Mouse (Mus musculus): Measurements from ENCODE around the gene Inka1. TPM values are rescaled to one million over a fixed set of nuclear protein-coding genes. Genes with fewer than 3 reads are reported as not detected.

Inka1 gene
- polyA plus RNA-seq, 1 experiment from 2014 or later, result 22.8 TPM

GRCm38 (mm10) chr9:107967437-107967836 lies 18.2 kb downstream of the Inka1 start:
- H3K4me2 ChIP-seq (ENCODE audit: low read depth, low read length, severe bottlenecking), result no peak overlapping the region
- no peaks in the 10 kb centered on the region for H3K27me3 ChIP-seq (ENCODE audit: control insufficient read depth, insufficient read depth, low read length)
- peaks cover 5% of the 10 kb centered on the region; the same call in 1 of the 2 replicates for H3K36me3 ChIP-seq (ENCODE audit: control insufficient read depth, insufficient read depth, low read length)
- no peak overlapping the region for H3K27ac ChIP-seq (ENCODE audit: low read depth, low read length)
- DNase-seq (ENCODE audit: low spot score) (no peak), ATAC-seq (replicated peaks; ENCODE audit: low FRiP score) (no peak)
- H3K9me3 ChIP-seq (ENCODE audit: control insufficient read depth, low read length), result no peaks in the 10 kb centered on the region
- H3K4me1 ChIP-seq (replicated peaks; ENCODE audit: control insufficient read depth, insufficient read depth, low read length), result no peaks in the 10 kb centered on the region
- H3K9ac ChIP-seq (ENCODE audit: low read length), result no peak overlapping the region
- H3K4me3 ChIP-seq (ENCODE audit: low read depth, low read length), result no peak overlapping the region
- 86% methylated on average over 6 of the region's 6 CpGs for WGBS

DNA sequence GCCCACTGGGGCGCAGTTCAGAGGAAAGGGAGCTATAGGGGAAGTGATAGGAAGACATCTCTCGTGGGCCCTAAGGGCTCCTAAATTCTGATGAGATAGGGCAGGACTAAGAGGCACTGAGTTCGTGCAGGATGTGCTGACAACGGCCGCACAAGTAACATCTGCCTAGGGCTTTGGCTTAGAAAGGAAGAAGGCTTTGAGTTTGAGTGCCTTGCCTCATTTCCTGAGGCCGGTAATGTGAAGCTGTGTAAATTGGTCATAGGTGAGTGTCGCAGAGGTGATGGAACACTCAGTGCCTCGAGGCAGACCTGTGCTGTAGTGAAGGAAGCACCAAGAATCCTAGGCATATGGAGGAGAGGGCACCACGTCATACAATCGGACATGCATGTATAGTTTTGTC lies 19.0 kb downstream of the Inka1 start:
- 92% methylated on average over 10 of the region's 10 CpGs for WGBS
- H3K27me3 ChIP-seq (ENCODE audit: control insufficient read depth, insufficient read depth, low read length), result no peaks in the 10 kb centered on the region
- H3K9ac ChIP-seq (ENCODE audit: low read length), result no peak overlapping the region
- peaks cover 5% of the 10 kb centered on the region; the same call in 1 of the 2 replicates for H3K36me3 ChIP-seq (ENCODE audit: control insufficient read depth, insufficient read depth, low read length)
- ATAC-seq (replicated peaks; ENCODE audit: low FRiP score) (no peak), DNase-seq (ENCODE audit: low spot score) (no peak)
- 0 out of 2 replicates have a peak, but pooled peaks cover under 1% of the 10 kb centered on the region for H3K4me1 ChIP-seq (replicated peaks; ENCODE audit: control insufficient read depth, insufficient read depth, low read length)
- H3K4me2 ChIP-seq (ENCODE audit: low read depth, low read length, severe bottlenecking), result no peak overlapping the region
- no peak overlapping the region for H3K27ac ChIP-seq (ENCODE audit: low read depth, low read length)
- no peak overlapping the region for H3K4me3 ChIP-seq (ENCODE audit: low read depth, low read length)
- no peaks in the 10 kb centered on the region for H3K9me3 ChIP-seq (ENCODE audit: control insufficient read depth, low read length)

- Histone ChIP-seq H3K36me3 (ENCODE audit: control insufficient read depth, insufficient read depth, low read length) (no peaks in the 10 kb centered on the region; the same call in 1 of the 2 replicates), H3K9me3 (ENCODE audit: control insufficient read depth, low read length) (no peaks in the 10 kb centered on the region), H3K4me2 (ENCODE audit: low read depth, low read length, severe bottlenecking) (no peak overlapping the region), H3K9ac (ENCODE audit: low read length) (no peak overlapping the region), H3K4me3 (ENCODE audit: low read depth, low read length) (no peak overlapping the region), H3K27me3 (ENCODE audit: control insufficient read depth, insufficient read depth, low read length) (no peaks in the 10 kb centered on the region), H3K4me1 (replicated peaks; ENCODE audit: control insufficient read depth, insufficient read depth, low read length) (0 out of 2 replicates have a peak, but pooled peaks cover 2% of the 10 kb centered on the region), H3K27ac (ENCODE audit: low read depth, low read length) (no peak overlapping the region)
- ATAC-seq (replicated peaks; ENCODE audit: low FRiP score) (no peak), DNase-seq (ENCODE audit: low spot score) (no peak)
- WGBS, result 97% methylated on average over 9 of the region's 9 CpGs
Measured at GRCm38 (mm10) chr9:107964681-107965080, 21.0 kb downstream of the Inka1 start.

GRCm38 (mm10) chr9:107963700-107964099 lies 22.0 kb downstream of the Inka1 start:
- Histone ChIP-seq H3K4me2 (ENCODE audit: low read depth, low read length, severe bottlenecking) (no peak overlapping the region), H3K4me3 (ENCODE audit: low read depth, low read length) (no peak overlapping the region), H3K27ac (ENCODE audit: low read depth, low read length) (no peak overlapping the region), H3K9ac (ENCODE audit: low read length) (no peak overlapping the region), H3K4me1 (replicated peaks; ENCODE audit: control insufficient read depth, insufficient read depth, low read length) (0 out of 2 replicates have a peak, but pooled peaks cover 2% of the 10 kb centered on the region), H3K36me3 (ENCODE audit: control insufficient read depth, insufficient read depth, low read length) (no peaks in the 10 kb centered on the region; the same call in 1 of the 2 replicates), H3K9me3 (ENCODE audit: control insufficient read depth, low read length) (no peaks in the 10 kb centered on the region), H3K27me3 (ENCODE audit: control insufficient read depth, insufficient read depth, low read length) (no peaks in the 10 kb centered on the region)
- WGBS, result 27% methylated on average over 5 of the region's 5 CpGs
- ATAC-seq (replicated peaks; ENCODE audit: low FRiP score), result no peak
- DNase-seq (ENCODE audit: low spot score), result peak; percentile 91

GRCm38 (mm10) chr9:107962916-107963315 lies 22.8 kb downstream of the Inka1 start:
- Histone ChIP-seq H3K27me3 (ENCODE audit: control insufficient read depth, insufficient read depth, low read length) (no peaks in the 10 kb centered on the region), H3K36me3 (ENCODE audit: control insufficient read depth, insufficient read depth, low read length) (no peaks in the 10 kb centered on the region; the same call in 1 of the 2 replicates)
- ATAC-seq (replicated peaks; ENCODE audit: low FRiP score), result no peak

DNA sequence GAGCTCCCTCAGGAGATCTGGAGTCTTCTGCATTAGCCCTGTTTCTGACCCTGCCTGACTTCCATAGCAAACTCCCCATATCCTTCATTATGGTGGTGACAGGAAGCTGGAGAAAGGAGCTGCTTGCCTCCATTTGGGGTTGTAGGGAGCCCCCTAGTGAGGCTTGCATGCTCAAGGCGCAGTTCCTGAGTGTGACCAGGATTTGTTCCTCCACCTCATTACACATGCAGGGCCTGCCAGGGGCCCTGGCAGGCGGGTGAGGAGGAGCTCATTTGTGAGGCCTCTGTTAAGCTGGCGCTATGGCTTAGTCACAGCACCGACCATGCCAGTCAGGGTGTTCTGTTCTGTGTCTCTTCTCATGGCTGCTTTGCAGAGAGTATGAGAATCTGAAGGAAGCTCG lies 23.8 kb downstream of the Inka1 start:
- H3K36me3 ChIP-seq (ENCODE audit: control insufficient read depth, insufficient read depth, low read length), result no peaks in the 10 kb centered on the region; the same call in 1 of the 2 replicates
- ATAC-seq (replicated peaks; ENCODE audit: low FRiP score), result 0 out of 2 replicates have a peak, but pooled peaks have one; percentile 44
- H3K4me1 ChIP-seq (replicated peaks; ENCODE audit: control insufficient read depth, insufficient read depth, low read length), result 0 out of 2 replicates have a peak, but pooled peaks cover 2% of the 10 kb centered on the region
- DNase-seq (ENCODE audit: low spot score), result no peak
- H3K9ac ChIP-seq (ENCODE audit: low read length), result no peak overlapping the region
- no peak overlapping the region for H3K27ac ChIP-seq (ENCODE audit: low read depth, low read length)
- H3K4me3 ChIP-seq (ENCODE audit: low read depth, low read length), result no peak overlapping the region
- H3K4me2 ChIP-seq (ENCODE audit: low read depth, low read length, severe bottlenecking), result no peak overlapping the region
- H3K9me3 ChIP-seq (ENCODE audit: control insufficient read depth, low read length), result no peaks in the 10 kb centered on the region
- 51% methylated on average over 5 of the region's 5 CpGs for WGBS
- no peaks in the 10 kb centered on the region for H3K27me3 ChIP-seq (ENCODE audit: control insufficient read depth, insufficient read depth, low read length)

More at GRCm38 (mm10) chr9:107962916-107963315, 22.8 kb downstream of the Inka1 start:
- DNase-seq (ENCODE audit: low spot score), result no peak
- Histone ChIP-seq H3K4me3 (ENCODE audit: low read depth, low read length) (no peak overlapping the region), H3K9me3 (ENCODE audit: control insufficient read depth, low read length) (no peaks in the 10 kb centered on the region), H3K4me1 (replicated peaks; ENCODE audit: control insufficient read depth, insufficient read depth, low read length) (0 out of 2 replicates have a peak, but pooled peaks cover 2% of the 10 kb centered on the region), H3K9ac (ENCODE audit: low read length) (no peak overlapping the region), H3K27ac (ENCODE audit: low read depth, low read length) (no peak overlapping the region), H3K4me2 (ENCODE audit: low read depth, low read length, severe bottlenecking) (no peak overlapping the region)
- 93% methylated on average over 9 of the region's 9 CpGs for WGBS

DNA sequence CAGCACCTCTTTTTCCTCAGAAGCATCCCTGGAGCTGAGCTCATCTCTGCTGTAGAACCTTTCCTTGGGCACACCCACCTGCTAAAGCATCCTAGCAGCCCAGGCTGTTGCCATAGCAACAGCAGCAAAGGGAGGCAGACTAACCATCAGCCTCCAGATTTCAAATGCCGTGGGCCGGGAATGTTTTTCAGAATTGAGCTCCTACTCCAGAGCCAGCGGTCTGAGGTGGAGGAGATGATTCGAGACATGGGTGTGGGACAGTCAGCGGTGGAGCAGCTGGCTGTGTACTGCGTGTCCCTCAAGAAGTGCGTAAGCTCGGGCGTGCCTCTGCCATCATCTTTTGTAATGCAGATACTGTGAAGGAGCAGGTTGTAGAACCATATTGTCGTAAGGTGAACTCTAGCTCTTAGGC lies 24.3 kb downstream of the Inka1 start:
- Histone ChIP-seq H3K36me3 (ENCODE audit: control insufficient read depth, insufficient read depth, low read length) (no peaks in the 10 kb centered on the region; the same call in 1 of the 2 replicates), H3K27ac (ENCODE audit: low read depth, low read length) (no peak overlapping the region), H3K27me3 (ENCODE audit: control insufficient read depth, insufficient read depth, low read length) (no peaks in the 10 kb centered on the region), H3K4me2 (ENCODE audit: low read depth, low read length, severe bottlenecking) (no peak overlapping the region), H3K4me3 (ENCODE audit: low read depth, low read length) (no peak overlapping the region), H3K4me1 (replicated peaks; ENCODE audit: control insufficient read depth, insufficient read depth, low read length) (0 out of 2 replicates have a peak, but pooled peaks cover 2% of the 10 kb centered on the region), H3K9me3 (ENCODE audit: control insufficient read depth, low read length) (no peaks in the 10 kb centered on the region), H3K9ac (ENCODE audit: low read length) (no peak overlapping the region)
- WGBS, result 86% methylated on average over 10 of the region's 10 CpGs
- ATAC-seq (replicated peaks; ENCODE audit: low FRiP score), result no peak
- no peak for DNase-seq (ENCODE audit: low spot score)

DNA sequence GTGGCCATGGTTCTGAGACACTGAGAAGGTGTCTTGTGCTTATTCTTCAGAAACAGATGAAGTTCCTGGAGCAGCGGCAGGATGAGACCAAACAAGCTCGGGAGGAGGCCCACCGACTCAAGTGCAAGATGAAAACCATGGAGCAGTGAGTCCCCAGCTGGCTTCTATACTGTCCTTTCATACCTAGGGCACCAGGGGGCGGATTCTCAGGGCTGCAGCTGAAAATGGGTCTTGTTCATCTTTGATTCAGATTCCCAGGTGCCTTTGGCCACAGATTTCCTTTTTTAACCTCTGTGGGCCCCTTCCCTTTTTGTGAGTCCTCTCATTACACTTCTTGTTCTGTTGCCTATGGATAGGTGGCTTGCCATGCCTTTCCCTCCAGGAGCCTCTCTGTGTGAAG lies 24.8 kb downstream of the Inka1 start:
- H3K27me3 ChIP-seq (ENCODE audit: control insufficient read depth, insufficient read depth, low read length), result no peaks in the 10 kb centered on the region
- no peak overlapping the region for H3K27ac ChIP-seq (ENCODE audit: low read depth, low read length)
- 0 out of 2 replicates have a peak, but pooled peaks cover 2% of the 10 kb centered on the region for H3K4me1 ChIP-seq (replicated peaks; ENCODE audit: control insufficient read depth, insufficient read depth, low read length)
- ATAC-seq (replicated peaks; ENCODE audit: low FRiP score) (no peak), DNase-seq (ENCODE audit: low spot score) (no peak)
- H3K4me3 ChIP-seq (ENCODE audit: low read depth, low read length), result no peak overlapping the region
- H3K4me2 ChIP-seq (ENCODE audit: low read depth, low read length, severe bottlenecking), result no peak overlapping the region
- no peaks in the 10 kb centered on the region; the same call in 1 of the 2 replicates for H3K36me3 ChIP-seq (ENCODE audit: control insufficient read depth, insufficient read depth, low read length)
- WGBS, result 84% methylated on average over 4 of the region's 4 CpGs
- H3K9ac ChIP-seq (ENCODE audit: low read length), result no peak overlapping the region
- H3K9me3 ChIP-seq (ENCODE audit: control insufficient read depth, low read length), result no peaks in the 10 kb centered on the region

DNA sequence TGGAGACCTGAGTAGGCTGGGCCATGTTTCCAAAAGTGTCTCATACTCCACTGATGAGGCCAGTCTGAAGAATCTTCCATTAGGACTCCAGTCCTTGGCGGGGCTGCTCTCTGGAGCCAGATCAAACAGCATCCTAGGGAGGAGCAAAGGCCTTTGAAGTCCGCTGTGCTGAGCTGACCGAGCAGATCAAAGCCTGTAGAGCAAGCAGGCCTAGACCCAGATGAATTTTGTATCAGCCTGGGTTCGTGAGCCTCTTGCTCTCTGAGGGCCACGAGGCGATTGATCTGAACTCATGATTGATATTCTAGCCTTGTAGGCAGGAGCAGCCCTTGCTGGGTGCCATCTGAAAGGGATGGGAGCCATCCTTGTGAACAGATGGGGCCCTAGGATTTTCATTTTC lies 25.8 kb downstream of the Inka1 start:
- Histone ChIP-seq H3K27me3 (ENCODE audit: control insufficient read depth, insufficient read depth, low read length) (no peaks in the 10 kb centered on the region), H3K9ac (ENCODE audit: low read length) (no peak overlapping the region), H3K4me1 (replicated peaks; ENCODE audit: control insufficient read depth, insufficient read depth, low read length) (0 out of 2 replicates have a peak, but pooled peaks cover 2% of the 10 kb centered on the region), H3K4me2 (ENCODE audit: low read depth, low read length, severe bottlenecking) (no peak overlapping the region), H3K27ac (ENCODE audit: low read depth, low read length) (no peak overlapping the region), H3K4me3 (ENCODE audit: low read depth, low read length) (no peak overlapping the region), H3K9me3 (ENCODE audit: control insufficient read depth, low read length) (no peaks in the 10 kb centered on the region), H3K36me3 (ENCODE audit: control insufficient read depth, insufficient read depth, low read length) (no peaks in the 10 kb centered on the region; the same call in 1 of the 2 replicates)
- DNase-seq (ENCODE audit: low spot score) (no peak), ATAC-seq (replicated peaks; ENCODE audit: low FRiP score) (no peak)
- 78% methylated on average over 6 of the region's 6 CpGs for WGBS

All from forebrain, embryonic 11.5 days (tissue).